Mouse (Mus musculus) CH12.LX (cell line): Measurements from ENCODE around the gene Rnf213. TPM values are rescaled to one million over a fixed set of nuclear protein-coding genes. Genes with fewer than 3 reads are reported as not detected.
A peak's percentile ranks its signal among the peaks of the same experiment; 100 is the strongest.

ENCODE experiments used
- DNase-seq: peaks from one replicate; pipeline ENCODE4 v3.0.0-alpha.2; 2013; ENCODE audit errors: extremely low read depth
- H3K27ac ChIP-seq: 2 replicates; pipeline ENCODE4 v1.5.1; 2012; ENCODE audit warnings: low read depth, mild to moderate bottlenecking, control low read depth, moderate library complexity; ENCODE audit not compliant: insufficient read depth
- H3K27me3 ChIP-seq: replicated peaks from 2 replicates; pipeline ENCODE3; 2012; ENCODE audit warnings: inconsistent platforms
- H3K36me3 ChIP-seq, 2 experiments: replicated peaks in 1 of 2; 2 replicates each; pipeline versions ENCODE3 to v1.6.1; 2012; ENCODE audit warnings: inconsistent platforms in 1 of 2, low read length in 1 of 2, mild to moderate bottlenecking in 1 of 2, mixed read lengths in 1 of 2, moderate library complexity in 1 of 2; ENCODE audit not compliant: control insufficient read depth in 1 of 2, insufficient read depth in 1 of 2
- H3K4me1 ChIP-seq, 2 experiments: 2 replicates each; pipeline ENCODE4 v1.6.1; 2012; ENCODE audit warnings: inconsistent platforms in 1 of 2, moderate library complexity in 1 of 2; ENCODE audit not compliant: insufficient read depth in 2 of 2, control insufficient read depth in 1 of 2
- H3K4me2 ChIP-seq: 2 replicates; pipeline ENCODE4 v1.6.1; 2012; ENCODE audit warnings: low read depth, mild to moderate bottlenecking, control low read depth; ENCODE audit not compliant: poor library complexity, insufficient read depth, severe bottlenecking
- H3K4me3 ChIP-seq, 3 experiments: fragments of 150-350 bp in 1 of 3; sonication (generic) in 1 of 3; replicated peaks in 1 of 3; 2 replicates each; pipeline versions ENCODE3 to v1.5.1; 2011 to 2012; ENCODE audit warnings: low read depth in 2 of 3, low read length in 2 of 3, mild to moderate bottlenecking in 2 of 3, moderate library complexity in 2 of 3, control low read depth in 1 of 3, improper control_type of control experiment in 1 of 3, inconsistent platforms in 1 of 3, mixed read lengths in 1 of 3; ENCODE audit not compliant: poor library complexity in 1 of 3
- H3K79me2 ChIP-seq: replicated peaks from 2 replicates; pipeline ENCODE4 v1.6.1; 2012; ENCODE audit warnings: mild to moderate bottlenecking, moderate library complexity; ENCODE audit not compliant: control insufficient read depth, poor library complexity, insufficient read depth, severe bottlenecking; ENCODE audit errors: extremely low read depth
- H3K9ac ChIP-seq: 2 replicates; pipeline ENCODE4 v1.6.1; 2012; ENCODE audit warnings: low read depth, mild to moderate bottlenecking, control low read depth, moderate library complexity; ENCODE audit not compliant: insufficient read depth
- H3K9me3 ChIP-seq: replicated peaks from 2 replicates; pipeline ENCODE3; 2012; ENCODE audit warnings: low read length, inconsistent platforms, mixed read lengths
- BHLHE40 ChIP-seq: IDR thresholded peaks from 2 replicates; pipeline ENCODE4 v1.6.1; 2011; ENCODE audit warnings: mild to moderate bottlenecking, low read depth, low read length, improper control_type of control experiment
- CHD1 ChIP-seq: IDR thresholded peaks from 2 replicates; pipeline ENCODE4 v1.6.1; 2012; ENCODE audit warnings: low read depth, low read length, improper control_type of control experiment, inconsistent platforms
- CHD2 ChIP-seq: IDR thresholded peaks from 2 replicates; pipeline ENCODE4 v1.6.1; 2011; ENCODE audit warnings: low read length, improper control_type of control experiment
- CTCF ChIP-seq, 2 experiments: IDR thresholded peaks in 1 of 2; conservative IDR thresholded peaks in 1 of 2; 2 replicates each; pipeline ENCODE4 v1.5.1; 2011 to 2012; ENCODE audit warnings: low read depth in 2 of 2, low read length in 2 of 2, improper control_type of control experiment in 1 of 2, inconsistent platforms in 1 of 2, mild to moderate bottlenecking in 1 of 2, moderate library complexity in 1 of 2
- ELF1 ChIP-seq: IDR thresholded peaks from 2 replicates; pipeline ENCODE4 v1.6.1; 2014; ENCODE audit warnings: low read depth, mild to moderate bottlenecking, inconsistent platforms, low read length, improper control_type of control experiment
- EP300 ChIP-seq: IDR thresholded peaks from 2 replicates; pipeline ENCODE4 v1.6.1; 2011; ENCODE audit warnings: low read length, improper control_type of control experiment
- ETS1 ChIP-seq: conservative IDR thresholded peaks from 2 replicates; pipeline ENCODE4 v1.6.1; 2012; ENCODE audit warnings: low read depth, mild to moderate bottlenecking, inconsistent platforms, low read length, improper control_type of control experiment, moderate library complexity
- GABPA ChIP-seq: IDR thresholded peaks from 2 replicates; pipeline ENCODE4 v1.6.1; 2012; ENCODE audit warnings: low read depth, low read length, improper control_type of control experiment, inconsistent platforms; ENCODE audit not compliant: insufficient replicate concordance
- MYC ChIP-seq: IDR thresholded peaks from 2 replicates; pipeline ENCODE4 v1.6.1; 2011; ENCODE audit warnings: low read depth, mild to moderate bottlenecking, improper control_type of control experiment, low read length
- NELFE ChIP-seq: IDR thresholded peaks from 2 replicates; pipeline ENCODE4 v1.6.1; 2011; ENCODE audit warnings: low read depth, low read length, improper control_type of control experiment
- PAX5 ChIP-seq: IDR thresholded peaks from 2 replicates; pipeline ENCODE4 v1.6.1; 2012; ENCODE audit warnings: low read length, inconsistent platforms, mixed read lengths
- RCOR1 ChIP-seq: conservative IDR thresholded peaks from 2 replicates; pipeline ENCODE4 v1.6.1; 2012; ENCODE audit warnings: low read depth, mild to moderate bottlenecking, inconsistent platforms, low read length, improper control_type of control experiment
- SIN3A ChIP-seq: IDR thresholded peaks from 2 replicates; pipeline ENCODE4 v1.6.1; 2012; ENCODE audit warnings: low read length, improper control_type of control experiment, inconsistent platforms
- SMC3 ChIP-seq: IDR thresholded peaks from 2 replicates; pipeline ENCODE4 v1.6.1; 2011; ENCODE audit warnings: low read depth, low read length, improper control_type of control experiment
- TBP ChIP-seq: conservative IDR thresholded peaks from 2 replicates; pipeline ENCODE4 v1.6.1; 2011; ENCODE audit warnings: low read depth, low read length, improper control_type of control experiment
- UBTF ChIP-seq: IDR thresholded peaks from 2 replicates; pipeline ENCODE4 v1.6.1; 2012; ENCODE audit warnings: low read depth, mild to moderate bottlenecking, inconsistent platforms, low read length, improper control_type of control experiment, moderate library complexity
- USF1 ChIP-seq: IDR thresholded peaks from 2 replicates; pipeline ENCODE4 v1.6.1; 2014; ENCODE audit warnings: low read depth, mild to moderate bottlenecking, inconsistent platforms, low read length, improper control_type of control experiment
- dilution Hi-C: fragments of 300-500 bp; cut with MboI; formaldehyde crosslinking; loops from 2 replicates; pipeline ENCODE4 v1.14.3; 2020; ENCODE audit warnings: low sequenced_read_pairs; ENCODE audit not compliant: extremely low pct_unique_long_range_greater_than_20kb, extremely low pct_ligation_motif_present
- in situ Hi-C: fragments of 300-500 bp; cut with MboI; formaldehyde crosslinking; loops from 3 replicates; pipeline ENCODE4 v1.14.3; 2019; ENCODE audit warnings: low sequenced_read_pairs, low pct_ligation_motif_present, low pct_unique_long_range_greater_than_20kb, mixed read lengths
- polyA plus RNA-seq: library from polyadenylated mRNA; unstranded; fragments of >175 nt; gene quantifications from 2 replicates; pipeline ENCODE4 v1.2.1, GENCODE M21; 2012; ENCODE audit warnings: low read depth; ENCODE audit not compliant: insufficient read length
- total RNA-seq, 2 experiments: library from RNA; depleted of rRNA; stranded (reverse); fragments of 300-350 nt in 1 of 2; fragments of >200 nt in 1 of 2; gene quantifications; 2 replicates each; pipeline ENCODE4 v1.2.3; 2012 to 2014

The Rnf213 gene
- total and polyA plus RNA-seq, 3 experiments: 4.2 to 23.2 (median 11.2) TPM

- no peaks in the 10 kb centered on the region for H3K9me3 ChIP-seq
- no peak for DNase-seq
- H3K4me2 ChIP-seq: no peak overlapping the region
- no peak overlapping the region for H3K9ac ChIP-seq
- in situ Hi-C loops: no loop called here
- H3K27ac ChIP-seq: no peak overlapping the region
- no peaks in the 10 kb centered on the region for H3K27me3 ChIP-seq
- peaks cover 19 to 54% of the 10 kb centered on the region in 2 experiments for H3K36me3 ChIP-seq
- dilution Hi-C loops: no loop called here
- H3K4me3 ChIP-seq: no peak overlapping the region
- TF ChIP-seq TBP (no peak), GABPA (no peak), ETS1 (no peak), RCOR1 (no peak), USF1 (no peak), SIN3A (no peak), SMC3 (no peak)
- H3K79me2 ChIP-seq: no peaks in the 10 kb centered on the region
- H3K4me1 ChIP-seq: peaks cover 16 to 24% of the 10 kb centered on the region in 2 experiments
Observed at GRCm38 (mm10) chr11:119353946-119354345, 39.0 kb upstream of the Rnf213 start.

- Histone ChIP-seq H3K27me3 (no peaks in the 10 kb centered on the region), H3K4me3 (peak overlapping the region; percentile 74 to 95 (median 87)), H3K9ac (peak overlapping the region; percentile 84), H3K36me3 (peaks cover 18 to 50% of the 10 kb centered on the region in 2 experiments), H3K9me3 (no peaks in the 10 kb centered on the region), H3K4me2 (peak overlapping the region; percentile 67), H3K4me1 (peaks cover 16 to 24% of the 10 kb centered on the region in 2 experiments), H3K79me2 (no peaks in the 10 kb centered on the region), H3K27ac (no peak overlapping the region)
- DNase-seq: peak; percentile 39
- dilution Hi-C loops: no loop called here
- TF ChIP-seq BHLHE40 (peak; percentile 61), CTCF (conservative IDR thresholded peaks at IDR 0.05 in 1 of 2, IDR thresholded peaks at IDR 0.05 in 1 of 2; ENCODE audit: low read depth in 2 of 2, low read length in 2 of 2) (no peak), EP300 (0 out of 2 replicates have a peak, but pooled peaks have one; percentile 30), CHD1 (0 out of 2 replicates have a peak, but pooled peaks have one; percentile 20), MYC (0 out of 2 replicates have a peak, but pooled peaks have one; percentile 24), PAX5 (no peak), NELFE (peak; percentile 18; the same call in 1 of the 2 replicates), CHD2 (no peak), UBTF (peak; percentile 7; the same call in 1 of the 2 replicates), ELF1 (peak; percentile 51; the same call in 1 of the 2 replicates)
- in situ Hi-C loops: no loop called here
Observed at GRCm38 (mm10) chr11:119354798-119355442, 38.0 kb upstream of the Rnf213 start.
